Mouse (Mus musculus): ENCODE data around the gene Tle4.

- no peak for TF ChIP-seq CTCF (IDR thresholded peaks at IDR 0.05; ENCODE audit: borderline replicate concordance, insufficient read depth, low read depth, low read length)
- no peak for TF ChIP-seq POLR2A (IDR thresholded peaks at IDR 0.05; ENCODE audit: borderline replicate concordance, insufficient read depth, low read length)
These were observed 91.8 kb downstream of the Tle4 start for GRCm38 (mm10) chr19:14505885-14506548.
